Mouse (Mus musculus) urinary bladder, postnatal 36 days (tissue): ENCODE results near the gene Znrf4.
"Not testable (repeated sequence)": the region's sequence is repeated elsewhere in the genome, so short reads cannot be mapped to it uniquely, and the experiment has no call there.

Experiments used
- DNase-seq, 2 experiments: peaks; one replicate each; pipeline ENCODE4 v3.0.0; 2022; ENCODE audit warnings: low spot score in 2 of 2, mixed read lengths in 1 of 2

Znrf4 gene

DNA sequence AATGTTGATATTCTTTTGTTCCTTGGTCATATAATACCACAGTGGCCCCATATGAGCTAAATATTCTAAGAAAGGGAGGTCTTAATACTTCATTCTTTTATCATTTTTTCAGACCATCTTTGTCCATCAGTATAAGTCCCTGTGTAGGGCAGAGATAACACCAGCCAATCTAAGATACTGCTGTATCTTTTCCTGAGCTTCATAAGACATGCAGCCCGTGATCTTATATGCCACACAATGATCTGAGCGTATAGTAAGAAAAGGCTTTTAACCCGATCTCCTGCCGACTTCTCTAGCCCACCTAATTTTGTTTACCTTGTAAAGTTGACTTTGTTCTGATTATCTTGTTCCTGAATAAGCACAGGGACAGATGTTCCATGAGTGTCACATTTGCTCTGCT is 12.7 kb upstream of the Znrf4 start:
- no peak for DNase-seq

DNA sequence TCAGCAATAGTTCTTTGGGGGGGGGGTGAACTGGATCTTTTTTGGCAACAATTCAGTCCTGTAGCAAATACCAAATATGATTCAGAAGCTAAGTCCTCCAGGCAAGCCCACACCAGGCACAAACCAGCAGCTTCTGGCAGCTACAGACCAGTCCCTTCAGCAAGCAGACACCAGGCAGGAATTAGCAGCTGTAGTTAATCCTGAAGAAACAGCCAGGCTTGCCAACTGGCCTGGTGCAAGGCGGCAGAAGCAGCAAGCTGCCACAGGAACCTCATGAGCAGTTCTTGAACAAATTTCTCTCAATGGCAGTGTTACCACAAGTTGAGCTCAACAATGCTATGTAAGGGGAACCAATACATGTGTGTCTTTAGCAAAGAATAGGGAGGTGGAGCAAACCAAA is 10.5 kb upstream of the Znrf4 start:
- DNase-seq: no peak

DNA sequence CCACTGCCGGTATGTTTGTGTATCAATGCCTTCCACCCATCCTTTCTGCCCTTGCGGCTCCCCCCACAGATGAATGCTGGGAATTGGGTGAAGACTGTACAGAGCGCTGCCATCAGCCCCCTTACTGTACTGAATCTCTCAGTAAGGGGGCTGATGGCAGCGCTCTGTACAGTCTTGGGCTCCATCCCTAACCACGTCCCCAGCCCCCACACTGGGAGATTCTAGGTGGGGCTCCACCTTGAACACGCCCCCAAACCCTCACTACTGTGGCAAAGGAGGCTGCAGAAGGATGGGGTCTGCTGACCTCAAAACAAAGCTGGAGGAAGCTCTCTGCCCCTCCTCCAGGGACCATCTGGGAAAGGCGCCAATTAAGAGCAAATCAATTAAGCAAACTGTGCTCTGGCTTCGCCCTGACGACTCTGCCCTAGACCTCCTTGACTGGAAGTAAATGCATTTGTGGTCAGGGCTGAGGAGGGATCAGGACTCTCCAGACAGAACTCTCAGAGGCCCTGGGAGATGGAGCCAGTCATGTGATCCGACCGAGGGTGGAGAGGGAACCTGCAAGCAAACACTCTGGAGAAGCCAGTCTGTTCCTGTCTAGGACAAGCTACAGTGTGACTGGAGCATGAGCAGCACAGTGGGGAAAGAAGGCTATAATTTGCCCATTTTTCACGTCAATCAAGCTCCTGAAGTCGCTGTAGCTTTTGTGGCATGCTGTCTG is 3.6 kb upstream of the Znrf4 start:
- DNase-seq: no peak

DNA sequence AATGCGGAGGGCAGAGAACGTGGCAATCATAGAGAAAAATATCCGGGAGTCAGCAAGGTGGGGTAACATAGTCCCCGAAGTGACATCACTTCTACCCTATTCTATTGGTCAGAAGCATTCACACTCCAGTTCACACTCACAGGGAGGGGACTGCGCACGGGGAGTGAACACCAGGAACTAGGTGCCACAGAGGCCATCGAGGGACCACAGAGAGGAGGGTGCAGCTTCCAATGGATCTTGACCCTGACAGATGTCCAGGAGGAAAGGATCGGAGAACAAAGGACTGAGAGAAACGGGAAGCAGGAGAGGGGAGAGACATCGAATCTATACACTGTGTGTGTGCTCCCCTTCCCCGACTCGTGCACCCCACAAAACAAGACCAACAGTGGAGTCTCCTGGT is 2.7 kb upstream of the Znrf4 start:
- DNase-seq: no peak

DNA sequence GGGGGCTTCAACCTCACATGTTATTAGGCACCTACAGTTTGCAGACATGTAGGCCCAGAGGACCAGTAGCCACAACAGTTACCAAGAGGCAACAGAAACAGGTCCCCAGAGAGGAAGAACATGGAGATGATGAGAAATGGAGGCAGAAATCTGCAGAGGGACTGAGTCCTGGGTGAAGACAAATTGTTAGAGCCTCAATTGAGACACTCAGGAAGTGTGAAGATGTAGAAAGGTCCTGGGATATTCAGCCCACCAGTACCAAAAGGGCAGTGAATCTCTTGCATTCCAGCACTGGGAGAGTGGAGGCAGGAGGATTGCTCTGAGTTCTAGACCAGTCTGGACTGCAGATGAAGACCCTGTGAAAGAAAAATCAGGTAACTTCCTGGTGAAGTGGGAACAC is 2.1 kb upstream of the Znrf4 start:
- no peak for DNase-seq

DNA sequence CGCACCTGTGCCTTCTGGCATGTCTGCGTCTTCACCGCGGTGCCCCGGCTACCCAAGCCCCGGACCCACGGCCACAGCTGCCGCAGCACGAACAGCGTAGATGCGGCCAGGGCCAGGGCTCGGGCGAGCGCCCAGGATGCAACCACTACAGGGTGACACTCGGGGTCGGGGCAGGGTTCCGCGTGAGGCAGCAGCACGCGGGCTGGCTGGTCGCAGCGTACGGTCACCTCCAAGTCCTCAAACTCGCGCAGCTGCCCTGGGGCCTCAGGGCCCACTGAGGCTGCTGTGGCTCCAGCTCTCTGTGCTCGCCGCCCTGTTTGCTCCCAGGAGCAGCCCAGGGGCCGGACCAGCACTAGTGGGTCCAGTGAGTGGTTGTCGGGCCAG is 532 bp downstream of the Znrf4 start:
- DNase-seq: no peak

DNA sequence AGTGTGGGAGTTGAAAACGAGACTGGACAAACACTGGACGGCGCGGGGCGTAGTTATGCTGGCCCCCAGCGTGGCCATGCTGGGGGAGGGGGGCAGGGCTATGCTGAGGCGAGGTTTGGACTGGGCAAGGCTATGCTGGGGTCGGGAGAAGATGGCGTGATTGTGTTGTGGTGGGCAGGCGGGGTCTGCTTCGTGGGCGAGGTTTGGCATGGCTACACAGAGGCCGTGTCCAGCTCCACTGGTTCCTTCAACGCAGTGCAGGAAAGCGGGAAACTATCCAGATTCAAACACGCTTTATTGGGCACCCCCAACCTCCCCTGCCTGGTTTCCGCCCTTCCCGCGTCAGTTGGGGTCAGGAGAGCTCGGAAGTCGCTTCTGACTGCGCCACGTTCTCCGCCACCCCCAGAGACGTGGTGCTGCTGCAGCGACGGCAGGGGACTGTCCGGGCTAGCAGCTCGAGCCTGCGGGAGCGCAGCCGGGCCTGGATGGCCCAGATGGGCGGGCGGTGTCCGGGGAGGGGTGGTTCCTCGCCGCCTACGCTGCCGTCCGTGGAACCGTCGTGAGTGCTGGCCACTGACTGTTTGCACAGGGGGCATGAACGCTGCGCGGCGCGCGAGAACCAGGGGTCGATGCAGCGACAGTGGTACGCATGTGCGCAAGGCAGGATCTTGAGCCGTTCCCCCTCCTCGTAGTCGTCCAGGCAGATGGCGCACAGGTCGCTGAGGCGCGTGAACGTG is 1.1 kb downstream of the Znrf4 start:
- no peak for DNase-seq

DNA sequence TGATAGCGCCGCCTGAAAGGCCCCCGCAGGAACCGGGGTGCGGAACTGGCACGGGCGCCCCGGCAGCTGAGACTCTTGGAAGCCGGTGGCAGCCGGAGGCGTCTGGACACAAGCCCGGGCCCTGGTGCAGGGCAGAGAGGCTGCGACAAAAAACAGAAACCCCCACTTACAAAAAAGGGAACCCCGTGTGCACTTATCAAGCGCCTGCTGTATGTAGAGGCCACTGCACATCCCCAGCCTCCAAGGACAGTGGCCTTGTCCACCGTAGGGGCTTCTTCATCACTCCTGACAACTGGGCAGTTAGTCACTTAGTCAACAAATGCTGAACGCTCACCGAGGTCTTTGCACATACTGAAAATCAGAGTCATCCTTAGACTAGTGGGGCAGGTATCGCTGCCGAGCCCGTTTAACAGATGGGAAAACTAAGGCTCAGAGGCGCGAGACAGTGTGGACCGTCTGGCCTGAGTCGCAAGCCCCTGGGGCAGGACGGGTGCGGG is 1.7 kb downstream of the Znrf4 start:
- DNase-seq: no peak

DNA sequence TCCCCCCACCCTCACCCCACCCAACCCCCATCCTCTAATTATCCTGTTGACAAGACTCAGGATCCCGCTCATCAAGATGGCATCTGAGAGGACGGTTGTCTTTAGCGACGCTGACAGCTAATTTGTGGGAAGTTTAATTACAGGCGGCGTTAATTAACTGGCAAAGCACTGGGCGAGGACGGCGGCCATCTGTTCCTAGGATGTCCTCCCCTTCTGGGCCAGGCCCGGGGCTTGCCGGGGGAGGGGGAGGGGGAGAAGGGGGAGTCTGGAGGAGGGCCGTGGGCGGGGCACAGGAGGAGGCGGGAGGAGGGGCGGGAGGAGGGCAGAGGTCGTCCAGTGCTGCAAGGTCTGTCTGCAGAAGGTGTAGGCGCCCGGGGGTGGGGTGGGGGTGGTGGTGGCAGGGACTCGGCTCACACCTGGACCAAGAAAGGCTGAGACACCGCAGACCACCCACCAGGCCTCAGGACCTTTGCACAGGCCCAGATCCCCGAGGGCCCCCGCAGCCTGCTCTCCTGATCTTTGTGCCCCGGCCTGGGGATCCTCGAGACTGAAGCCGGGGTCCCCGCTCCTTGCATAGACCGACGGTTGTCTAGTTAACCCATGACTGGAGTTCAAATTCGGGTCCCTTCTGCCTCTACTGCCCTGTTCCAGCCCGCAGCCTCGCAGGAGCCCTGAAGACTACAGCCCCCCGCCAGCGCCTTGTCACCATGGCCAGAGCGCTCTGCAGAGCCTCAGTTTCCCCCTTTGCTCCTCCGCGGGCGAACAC is 2.3 kb downstream of the Znrf4 start:
- no peak for DNase-seq

DNA sequence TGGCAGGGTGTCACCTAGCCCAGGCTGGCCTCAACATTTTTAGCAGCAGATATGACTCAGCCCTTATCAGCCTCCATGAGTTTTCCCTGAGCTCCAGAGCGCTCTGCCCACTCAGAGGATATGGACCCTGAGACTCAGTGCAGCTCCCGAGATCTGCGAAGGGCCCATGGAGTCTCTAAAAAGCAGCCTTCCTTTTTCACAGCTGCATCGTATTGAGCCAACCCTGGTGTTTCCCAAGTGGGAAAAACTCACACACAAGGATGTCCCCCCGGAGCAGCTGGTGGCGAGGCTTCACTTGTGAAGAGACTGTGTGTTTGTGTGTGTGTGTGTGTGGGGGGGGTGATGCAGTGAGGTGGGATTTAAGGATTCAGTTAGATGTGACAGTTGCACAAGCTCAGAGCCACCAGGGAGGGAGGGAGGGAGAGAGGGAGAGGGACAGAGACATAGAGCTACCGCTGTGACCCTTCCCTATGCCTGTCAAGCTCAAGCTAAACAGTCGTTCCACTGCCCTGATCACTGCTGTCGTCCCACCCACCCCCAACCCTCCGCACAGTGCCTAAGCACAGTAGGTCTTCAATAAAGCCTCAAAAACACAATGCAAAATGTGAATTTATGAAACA is 3.1 kb downstream of the Znrf4 start:
- no peak for DNase-seq

DNA sequence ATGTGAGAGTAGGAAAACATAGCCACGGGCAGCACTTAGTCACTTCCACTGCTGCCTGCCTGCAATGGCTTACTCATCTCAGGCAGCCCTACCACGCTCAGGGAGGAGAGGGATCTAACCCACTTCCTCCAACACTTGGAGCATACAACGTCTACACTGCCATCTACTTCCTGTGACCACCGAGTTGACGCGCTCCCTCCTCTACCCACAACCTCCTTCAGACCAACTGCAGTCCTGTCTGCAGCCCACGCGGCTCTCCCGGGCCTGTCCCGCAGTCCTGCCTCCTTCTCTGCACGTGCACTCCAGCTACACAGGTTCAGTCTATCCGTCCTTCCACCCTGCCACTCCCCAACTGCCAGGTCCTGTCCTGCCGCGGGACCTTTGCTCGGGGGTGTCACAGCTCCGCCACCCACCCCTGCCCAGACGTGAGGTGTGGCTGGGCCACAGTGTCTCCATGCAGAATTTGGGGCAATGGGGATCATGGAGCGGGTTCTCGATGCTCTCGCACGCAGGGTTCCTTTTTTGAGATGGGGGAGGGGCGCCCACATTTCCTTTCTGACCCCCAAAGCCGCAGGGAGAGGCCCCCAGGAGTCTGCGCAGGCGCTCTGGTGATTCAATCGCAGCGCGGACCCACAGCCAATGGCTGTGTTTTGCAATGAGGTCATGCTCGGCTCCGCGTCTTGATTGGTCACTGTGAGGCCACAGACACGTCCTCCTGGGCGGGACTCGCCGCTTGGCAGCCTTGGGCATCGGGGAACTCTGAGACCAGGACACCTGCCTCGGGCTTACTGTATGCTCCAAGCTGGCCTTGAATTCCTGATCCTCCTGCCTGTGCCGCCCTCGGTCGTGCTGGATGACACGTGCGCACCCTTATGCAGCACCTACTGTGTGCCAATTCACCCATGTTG is 4.8 kb downstream of the Znrf4 start:
- peak; percentile 86 to 94 for DNase-seq

DNA sequence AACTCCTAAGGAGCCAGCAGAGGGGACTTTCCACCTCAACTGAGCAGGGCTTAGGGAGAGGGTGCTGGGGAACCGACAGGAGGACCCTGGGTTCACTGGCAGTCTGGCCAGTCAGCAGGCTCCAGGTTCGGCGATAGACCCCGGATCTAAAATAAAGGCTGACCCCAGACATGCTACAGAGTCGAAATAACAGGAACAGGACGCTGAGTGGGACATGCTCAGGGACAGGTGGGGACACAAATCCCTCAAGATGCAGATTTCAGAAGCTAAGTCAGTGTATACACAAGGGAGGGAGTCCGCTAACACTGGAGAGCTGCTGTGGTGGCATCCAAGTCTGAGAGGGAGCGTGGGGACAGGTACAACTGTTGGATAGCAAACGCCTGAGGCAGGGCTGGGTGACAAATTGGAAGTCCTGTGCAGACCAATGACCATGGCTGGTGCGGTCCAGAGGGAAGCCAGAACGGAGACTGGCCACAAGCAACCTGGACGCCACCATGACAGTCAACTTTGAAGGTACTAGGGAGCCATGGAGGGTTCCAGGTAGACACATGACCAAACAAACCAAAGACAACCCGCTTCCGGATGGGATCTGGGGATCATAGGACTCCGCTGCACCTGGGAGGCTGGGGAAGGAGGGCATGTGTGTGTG is 5.7 kb downstream of the Znrf4 start:
- DNase-seq: no peak

DNA sequence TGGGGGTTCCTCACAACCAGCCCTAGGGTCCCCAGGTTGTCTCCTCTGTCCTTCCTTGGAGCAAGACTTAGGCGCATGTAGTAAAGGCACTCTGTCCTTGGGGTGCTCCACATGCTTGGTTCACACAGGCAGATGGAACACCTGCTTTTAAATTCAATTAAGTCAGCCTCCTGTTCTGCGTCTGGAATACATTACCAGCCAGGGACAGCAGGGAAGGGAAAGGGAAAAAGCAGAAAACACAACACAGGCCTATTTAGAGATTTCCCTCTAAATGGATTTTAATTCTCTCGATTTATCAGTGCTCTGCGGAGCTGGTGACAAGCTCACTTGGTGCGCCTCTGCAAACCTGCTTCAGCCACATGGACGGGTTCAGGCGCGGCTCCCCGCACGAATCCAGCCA is 6.8 kb downstream of the Znrf4 start:
- no peak for DNase-seq

DNA sequence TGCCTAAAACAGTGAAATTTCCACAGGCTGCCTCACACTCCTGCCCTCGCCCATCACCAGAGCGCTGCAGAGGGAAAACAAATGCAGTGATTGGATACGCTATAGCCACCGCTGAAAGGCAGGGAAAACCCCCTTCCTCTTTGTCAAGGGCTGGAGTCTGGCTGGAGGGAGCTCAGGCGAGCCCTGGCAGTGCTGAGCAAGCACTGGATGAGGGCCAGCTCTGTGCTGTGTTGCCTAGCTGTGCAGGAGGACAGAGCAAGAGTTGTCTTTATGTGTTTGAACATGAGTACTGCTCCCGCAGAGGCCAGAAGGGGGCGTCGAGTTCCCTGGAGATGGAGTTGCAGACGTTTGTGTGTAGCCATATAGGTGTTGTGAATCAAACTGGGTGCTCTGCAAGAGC is 9.7 kb downstream of the Znrf4 start:
- peak in 1 of 2 experiments; percentile 45 for DNase-seq

DNA sequence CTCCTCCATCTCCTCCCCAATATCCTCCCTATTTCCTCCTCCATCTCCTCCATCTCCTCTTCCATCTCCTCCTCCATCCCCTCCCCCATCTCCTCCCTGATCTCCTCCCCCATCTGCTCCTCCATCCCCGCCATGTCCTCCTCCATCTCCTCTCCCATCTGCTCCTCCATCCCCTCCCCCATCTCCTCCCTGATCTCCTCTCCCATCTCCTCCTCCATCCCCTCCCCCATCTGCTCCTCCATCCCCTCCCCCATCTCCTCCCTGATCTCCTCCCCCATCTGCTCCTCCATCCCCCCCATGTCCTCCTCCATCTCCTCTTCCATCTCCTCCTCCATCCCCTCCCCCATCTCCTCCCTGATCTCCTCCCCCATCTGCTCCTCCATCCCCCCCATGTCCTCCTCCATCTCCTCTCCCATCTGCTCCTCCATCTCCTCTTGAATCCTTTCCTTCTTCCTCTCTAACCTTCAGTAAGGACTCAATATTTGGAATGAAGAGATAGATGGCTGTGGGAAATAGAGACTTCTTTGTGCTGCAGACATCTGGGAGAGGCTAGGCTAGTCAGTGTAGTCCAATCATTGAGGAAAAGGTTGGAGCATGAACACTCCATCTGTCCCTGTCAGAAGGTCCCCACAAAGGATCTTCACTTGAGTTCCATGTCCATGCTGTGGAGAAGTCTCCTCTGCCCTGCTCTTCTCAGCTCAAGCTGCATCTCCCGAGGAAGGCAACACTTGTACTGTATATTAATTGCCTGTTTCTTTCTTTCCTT is 10.4 kb downstream of the Znrf4 start:
- not testable (repeated sequence) for DNase-seq

DNA sequence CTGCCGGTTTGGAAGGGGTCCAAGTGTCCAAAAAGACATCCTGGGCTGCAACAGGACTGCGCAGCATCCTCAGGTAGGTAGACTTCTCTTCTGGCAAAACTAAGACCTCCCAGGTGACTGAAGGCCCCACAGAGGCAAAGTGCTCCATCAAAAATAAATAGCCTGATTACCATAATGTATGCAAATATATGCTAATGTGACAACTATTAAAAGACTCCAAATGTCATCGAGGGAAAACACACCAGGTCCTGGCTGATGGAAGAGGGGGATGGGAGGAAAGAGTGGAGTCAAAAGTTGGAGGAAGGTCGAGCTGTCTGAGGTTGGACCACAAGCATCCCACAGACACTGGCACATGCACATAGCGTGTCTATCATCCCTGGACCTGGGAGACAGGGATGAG is 13.0 kb downstream of the Znrf4 start:
- DNase-seq: no peak

DNA sequence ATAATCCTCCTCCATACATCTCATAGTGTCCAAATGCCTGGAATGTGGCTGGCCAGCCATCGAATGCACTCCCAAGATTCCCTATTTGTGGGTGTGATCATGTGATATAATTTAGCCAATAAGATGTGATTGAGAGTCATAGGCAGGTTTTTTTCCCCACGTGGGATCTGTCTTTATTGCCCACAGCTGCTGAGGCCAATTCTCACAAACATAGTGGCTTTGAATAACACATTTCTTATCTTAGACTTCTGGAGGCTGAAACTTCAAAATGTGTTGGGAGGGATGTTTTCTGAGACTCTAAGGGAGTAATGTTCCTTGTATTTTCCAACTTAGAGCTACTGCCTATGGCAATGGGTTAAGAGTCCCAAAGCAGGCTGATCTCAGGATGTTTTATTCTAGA is 17.8 kb downstream of the Znrf4 start:
- DNase-seq: no peak

DNA sequence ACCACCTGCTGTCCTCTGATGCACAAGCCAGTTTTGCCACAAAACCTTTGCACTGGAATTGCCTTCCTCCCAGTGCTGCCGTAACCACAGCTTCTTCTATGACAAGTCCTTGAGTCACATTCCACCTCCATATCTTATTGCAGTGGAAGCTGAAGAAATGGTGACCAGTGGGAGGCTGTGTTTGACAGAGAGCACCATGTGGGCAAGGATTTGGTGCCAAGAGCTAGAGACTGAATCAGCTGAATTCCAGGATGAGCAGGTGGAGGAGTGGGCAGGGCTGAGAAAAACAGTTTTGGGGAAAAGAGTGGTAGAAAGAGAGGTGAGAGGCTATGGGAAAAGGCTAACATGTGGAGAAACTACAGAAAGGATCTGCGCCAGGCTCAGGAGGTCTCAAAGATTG is 18.4 kb downstream of the Znrf4 start:
- DNase-seq: no peak

DNA sequence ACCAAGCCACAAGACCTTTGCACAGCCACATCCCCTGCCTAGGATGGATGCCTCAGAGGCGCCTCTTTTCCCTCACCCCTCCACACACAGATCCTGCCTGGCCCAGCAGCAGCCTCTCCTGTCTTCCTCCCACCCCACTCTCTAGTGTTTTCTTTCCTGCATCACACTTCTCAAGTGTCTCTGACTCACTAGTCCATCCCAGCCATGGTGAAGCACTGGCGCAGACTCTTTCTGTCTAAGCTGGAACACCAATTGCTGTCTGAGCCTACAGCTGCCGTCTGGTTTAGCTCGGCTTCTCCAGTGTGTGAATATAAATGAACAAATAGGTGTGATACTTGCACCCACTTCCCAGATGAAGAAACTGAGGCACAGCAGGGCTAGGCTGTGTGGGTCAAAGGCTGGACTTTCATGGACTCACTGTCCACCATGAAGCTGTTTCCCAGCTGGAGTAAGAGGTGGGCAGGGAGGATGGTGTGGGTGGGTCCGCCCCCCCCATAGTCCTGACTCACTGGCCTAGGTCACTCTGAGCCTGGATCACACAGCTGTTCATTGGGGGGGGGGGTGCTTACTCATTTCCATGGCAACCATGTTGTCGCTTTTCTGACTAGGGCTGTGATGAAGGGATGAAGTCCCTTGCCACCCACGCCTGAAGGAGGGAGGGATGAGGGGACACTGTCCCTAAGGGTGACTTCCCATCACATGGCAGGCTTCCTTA is 21.6 kb downstream of the Znrf4 start:
- DNase-seq: no peak
